Mouse (Mus musculus) CH12.LX (cell line): Measurements from ENCODE around the gene Qrfp. TPM values are rescaled to one million over a fixed set of nuclear protein-coding genes. Genes with fewer than 3 reads are reported as not detected.

Experiments
- DNase-seq: peaks from one replicate; pipeline ENCODE4 v3.0.0-alpha.2; 2013; ENCODE audit errors: extremely low read depth
- H3K27ac ChIP-seq: 2 replicates; pipeline ENCODE4 v1.5.1; 2012; ENCODE audit warnings: low read depth, mild to moderate bottlenecking, control low read depth, moderate library complexity; ENCODE audit not compliant: insufficient read depth
- H3K27me3 ChIP-seq: replicated peaks from 2 replicates; pipeline ENCODE3; 2012; ENCODE audit warnings: inconsistent platforms
- H3K36me3 ChIP-seq, 2 experiments: replicated peaks in 1 of 2; 2 replicates each; pipeline versions ENCODE3 to v1.6.1; 2012; ENCODE audit warnings: inconsistent platforms in 1 of 2, low read length in 1 of 2, mild to moderate bottlenecking in 1 of 2, mixed read lengths in 1 of 2, moderate library complexity in 1 of 2; ENCODE audit not compliant: control insufficient read depth in 1 of 2, insufficient read depth in 1 of 2
- H3K4me1 ChIP-seq, 2 experiments: 2 replicates each; pipeline ENCODE4 v1.6.1; 2012; ENCODE audit warnings: inconsistent platforms in 1 of 2, moderate library complexity in 1 of 2; ENCODE audit not compliant: insufficient read depth in 2 of 2, control insufficient read depth in 1 of 2
- H3K4me2 ChIP-seq: 2 replicates; pipeline ENCODE4 v1.6.1; 2012; ENCODE audit warnings: low read depth, mild to moderate bottlenecking, control low read depth; ENCODE audit not compliant: poor library complexity, insufficient read depth, severe bottlenecking
- H3K4me3 ChIP-seq, 3 experiments: fragments of 150-350 bp in 1 of 3; sonication (generic) in 1 of 3; replicated peaks in 1 of 3; 2 replicates each; pipeline versions ENCODE3 to v1.5.1; 2011 to 2012; ENCODE audit warnings: low read depth in 2 of 3, low read length in 2 of 3, mild to moderate bottlenecking in 2 of 3, moderate library complexity in 2 of 3, control low read depth in 1 of 3, improper control_type of control experiment in 1 of 3, inconsistent platforms in 1 of 3, mixed read lengths in 1 of 3; ENCODE audit not compliant: poor library complexity in 1 of 3
- H3K79me2 ChIP-seq: replicated peaks from 2 replicates; pipeline ENCODE4 v1.6.1; 2012; ENCODE audit warnings: mild to moderate bottlenecking, moderate library complexity; ENCODE audit not compliant: control insufficient read depth, poor library complexity, insufficient read depth, severe bottlenecking; ENCODE audit errors: extremely low read depth
- H3K9ac ChIP-seq: 2 replicates; pipeline ENCODE4 v1.6.1; 2012; ENCODE audit warnings: low read depth, mild to moderate bottlenecking, control low read depth, moderate library complexity; ENCODE audit not compliant: insufficient read depth
- H3K9me3 ChIP-seq: replicated peaks from 2 replicates; pipeline ENCODE3; 2012; ENCODE audit warnings: low read length, inconsistent platforms, mixed read lengths
- CHD2 ChIP-seq: IDR thresholded peaks from 2 replicates; pipeline ENCODE4 v1.6.1; 2011; ENCODE audit warnings: low read length, improper control_type of control experiment
- EP300 ChIP-seq: IDR thresholded peaks from 2 replicates; pipeline ENCODE4 v1.6.1; 2011; ENCODE audit warnings: low read length, improper control_type of control experiment
- ETS1 ChIP-seq: conservative IDR thresholded peaks from 2 replicates; pipeline ENCODE4 v1.6.1; 2012; ENCODE audit warnings: low read depth, mild to moderate bottlenecking, inconsistent platforms, low read length, improper control_type of control experiment, moderate library complexity
- HCFC1 ChIP-seq: IDR thresholded peaks from 2 replicates; pipeline ENCODE4 v1.6.1; 2012; ENCODE audit warnings: low read depth, mild to moderate bottlenecking, inconsistent platforms, low read length, improper control_type of control experiment
- IRF4 ChIP-seq: IDR thresholded peaks from 2 replicates; pipeline ENCODE4 v1.6.1; 2014; ENCODE audit warnings: low read depth, mild to moderate bottlenecking, inconsistent platforms, low read length, improper control_type of control experiment
- JUND ChIP-seq: conservative IDR thresholded peaks from 2 replicates; pipeline ENCODE4 v1.6.1; 2011; ENCODE audit warnings: low read depth, low read length, improper control_type of control experiment
- MAZ ChIP-seq: IDR thresholded peaks from 2 replicates; pipeline ENCODE4 v1.6.1; 2012; ENCODE audit warnings: low read depth, mild to moderate bottlenecking, inconsistent platforms, low read length, improper control_type of control experiment, moderate library complexity
- MEF2A ChIP-seq: IDR thresholded peaks from 2 replicates; pipeline ENCODE4 v1.6.1; 2014; ENCODE audit warnings: low read depth, mild to moderate bottlenecking, inconsistent platforms, low read length, improper control_type of control experiment, borderline replicate concordance
- MXI1 ChIP-seq: IDR thresholded peaks from 2 replicates; pipeline ENCODE4 v1.6.1; 2011; ENCODE audit warnings: mild to moderate bottlenecking, low read depth, low read length, improper control_type of control experiment
- MYC ChIP-seq: IDR thresholded peaks from 2 replicates; pipeline ENCODE4 v1.6.1; 2011; ENCODE audit warnings: low read depth, mild to moderate bottlenecking, improper control_type of control experiment, low read length
- NRF1 ChIP-seq: IDR thresholded peaks from 2 replicates; pipeline ENCODE4 v1.6.1; 2014; ENCODE audit warnings: low read depth, mild to moderate bottlenecking, inconsistent platforms, low read length, improper control_type of control experiment, moderate library complexity
- POLR2A ChIP-seq: IDR thresholded peaks from 2 replicates; pipeline ENCODE4 v1.6.1; 2011; ENCODE audit warnings: low read depth, mild to moderate bottlenecking, improper control_type of control experiment, low read length
- RAD21 ChIP-seq: IDR thresholded peaks from 2 replicates; pipeline ENCODE4 v1.6.1; 2011; ENCODE audit warnings: low read depth, mild to moderate bottlenecking, low read length, improper control_type of control experiment, moderate library complexity
- RCOR1 ChIP-seq: conservative IDR thresholded peaks from 2 replicates; pipeline ENCODE4 v1.6.1; 2012; ENCODE audit warnings: low read depth, mild to moderate bottlenecking, inconsistent platforms, low read length, improper control_type of control experiment
- SIN3A ChIP-seq: IDR thresholded peaks from 2 replicates; pipeline ENCODE4 v1.6.1; 2012; ENCODE audit warnings: low read length, improper control_type of control experiment, inconsistent platforms
- TBP ChIP-seq: conservative IDR thresholded peaks from 2 replicates; pipeline ENCODE4 v1.6.1; 2011; ENCODE audit warnings: low read depth, low read length, improper control_type of control experiment
- UBTF ChIP-seq: IDR thresholded peaks from 2 replicates; pipeline ENCODE4 v1.6.1; 2012; ENCODE audit warnings: low read depth, mild to moderate bottlenecking, inconsistent platforms, low read length, improper control_type of control experiment, moderate library complexity
- USF1 ChIP-seq: IDR thresholded peaks from 2 replicates; pipeline ENCODE4 v1.6.1; 2014; ENCODE audit warnings: low read depth, mild to moderate bottlenecking, inconsistent platforms, low read length, improper control_type of control experiment
- USF2 ChIP-seq: conservative IDR thresholded peaks from 2 replicates; pipeline ENCODE4 v1.6.1; 2011; ENCODE audit warnings: low read depth, low read length, improper control_type of control experiment
- ZC3H11A ChIP-seq: IDR thresholded peaks from 2 replicates; pipeline ENCODE4 v1.6.1; 2012; ENCODE audit warnings: low read depth, mild to moderate bottlenecking, inconsistent platforms, low read length, improper control_type of control experiment
- ZKSCAN1 ChIP-seq: IDR thresholded peaks from 2 replicates; pipeline ENCODE4 v1.6.1; 2012; ENCODE audit warnings: low read depth, inconsistent platforms, low read length, improper control_type of control experiment, borderline replicate concordance
- dilution Hi-C: fragments of 300-500 bp; cut with MboI; formaldehyde crosslinking; loops from 2 replicates; pipeline ENCODE4 v1.14.3; 2020; ENCODE audit warnings: low sequenced_read_pairs; ENCODE audit not compliant: extremely low pct_unique_long_range_greater_than_20kb, extremely low pct_ligation_motif_present
- in situ Hi-C: fragments of 300-500 bp; cut with MboI; formaldehyde crosslinking; loops from 3 replicates; pipeline ENCODE4 v1.14.3; 2019; ENCODE audit warnings: low sequenced_read_pairs, low pct_ligation_motif_present, low pct_unique_long_range_greater_than_20kb, mixed read lengths
- polyA plus RNA-seq: library from polyadenylated mRNA; unstranded; fragments of >175 nt; gene quantifications from 2 replicates; pipeline ENCODE4 v1.2.1, GENCODE M21; 2012; ENCODE audit warnings: low read depth; ENCODE audit not compliant: insufficient read length
- total RNA-seq, 2 experiments: library from RNA; depleted of rRNA; stranded (reverse); fragments of 300-350 nt in 1 of 2; fragments of >200 nt in 1 of 2; gene quantifications; 2 replicates each; pipeline ENCODE4 v1.2.3; 2012 to 2014

Qrfp gene
- total and polyA plus RNA-seq, 3 experiments, result not detected

GRCm38 (mm10) chr2:31791260-31791659 lies 19.1 kb downstream of the Qrfp start:
- Histone ChIP-seq H3K4me3 (no peak overlapping the region), H3K9ac (no peak overlapping the region), H3K4me2 (no peak overlapping the region), H3K27me3 (no peaks in the 10 kb centered on the region), H3K79me2 (no peaks in the 10 kb centered on the region), H3K27ac (no peak overlapping the region), H3K9me3 (no peaks in the 10 kb centered on the region), H3K36me3 (peaks cover 38 to 87% of the 10 kb centered on the region in 2 experiments), H3K4me1 (no peaks in the 10 kb centered on the region)
- TF ChIP-seq USF1 (no peak), POLR2A (no peak), HCFC1 (no peak), USF2 (no peak), ZKSCAN1 (no peak), ZC3H11A (no peak), ETS1 (no peak), MYC (no peak), MXI1 (no peak), IRF4 (no peak), SIN3A (no peak), TBP (no peak)
- DNase-seq, result no peak
- dilution Hi-C loops, result no loop called here
- in situ Hi-C loops, result loop anchor here (25.0 kb wide), 1 partner anchor 304 kb away; no protein-coding TSS in a partner anchor

- dilution Hi-C loops, result no loop called here
Measured at GRCm38 (mm10) chr2:31790728-31791251, 19.6 kb downstream of the Qrfp start.

GRCm38 (mm10) chr2:31789215-31789614 lies 21.2 kb downstream of the Qrfp start:
- Histone ChIP-seq H3K4me3 (no peak overlapping the region), H3K4me1 (peaks cover 0 to 10% of the 10 kb centered on the region in 2 experiments; a peak in 2 of 4 replicates), H3K27ac (no peak overlapping the region), H3K27me3 (no peaks in the 10 kb centered on the region), H3K4me2 (no peak overlapping the region), H3K79me2 (no peaks in the 10 kb centered on the region), H3K36me3 (peaks cover 41 to 91% of the 10 kb centered on the region in 2 experiments), H3K9me3 (no peaks in the 10 kb centered on the region), H3K9ac (no peak overlapping the region)
- in situ Hi-C loops, result loop anchor here (5.0 to 25.0 kb wide), 3 partner anchors 64 to 302 kb away; partner anchors contain the start of gene Abl1
- dilution Hi-C loops, result no loop called here
- TF ChIP-seq JUND (no peak), HCFC1 (no peak), RCOR1 (no peak), IRF4 (no peak), SIN3A (no peak), MEF2A (no peak), CHD2 (no peak), MAZ (no peak), NRF1 (no peak), EP300 (no peak), RAD21 (no peak), UBTF (no peak), ETS1 (no peak)
- DNase-seq, result no peak

More at GRCm38 (mm10) chr2:31790728-31791251, 19.6 kb downstream of the Qrfp start:
- Histone ChIP-seq H3K4me3 (no peak overlapping the region), H3K4me1 (0 out of 4 replicates have a peak, but pooled peaks cover 0 to 4% of the 10 kb centered on the region in 2 experiments), H3K27ac (no peak overlapping the region), H3K36me3 (peaks cover 38 to 88% of the 10 kb centered on the region in 2 experiments), H3K27me3 (no peaks in the 10 kb centered on the region), H3K9me3 (no peaks in the 10 kb centered on the region), H3K4me2 (no peak overlapping the region), H3K79me2 (no peaks in the 10 kb centered on the region), H3K9ac (no peak overlapping the region)
- TF ChIP-seq HCFC1, result no peak
- TF ChIP-seq NRF1, result no peak
- in situ Hi-C loops, result loop anchor here (25.0 kb wide), 1 partner anchor 303 kb away; no protein-coding TSS in a partner anchor
- DNase-seq, result no peak
